Mouse (Mus musculus) kidney, postnatal 0 days (tissue): ENCODE data around the gene Iffo2. TPM values are rescaled to one million over a fixed set of nuclear protein-coding genes. Genes with fewer than 3 reads are reported as not detected.

ENCODE experiments used
- ATAC-seq: fragments of 200-750 bp; cut with Nextera tagmentation; replicated peaks from 2 replicates; pipeline ENCODE4 v1.8.0; 2017; ENCODE audit warnings: low read depth, moderate number of reproducible peaks, moderate TSS enrichment, moderate library complexity; ENCODE audit not compliant: low FRiP score
- DNase-seq: peaks from one replicate; pipeline ENCODE4 v3.0.0-alpha.2; 2016; ENCODE audit warnings: low spot score
- H3K27ac ChIP-seq: fragments of 300-500 bp; sonication (generic); 2 replicates; pipeline ENCODE4 v1.5.1; 2014; ENCODE audit warnings: mild to moderate bottlenecking
- H3K27me3 ChIP-seq: fragments of 300-500 bp; sonication (generic); 2 replicates; pipeline ENCODE4 v1.6.1; 2014; ENCODE audit warnings: low read length, mixed read lengths; ENCODE audit not compliant: insufficient read depth
- H3K36me3 ChIP-seq: fragments of 300-500 bp; sonication (generic); 2 replicates; pipeline ENCODE4 v1.6.1; 2014; ENCODE audit warnings: low read length, mixed read lengths; ENCODE audit not compliant: insufficient read depth
- H3K4me1 ChIP-seq: fragments of 300-500 bp; sonication (generic); replicated peaks from 2 replicates; pipeline ENCODE4 v1.6.1; 2014; ENCODE audit warnings: antibody characterized with exemption, low read length, mixed read lengths; ENCODE audit not compliant: insufficient read depth
- H3K4me2 ChIP-seq: fragments of 300-500 bp; sonication (generic); 2 replicates; pipeline ENCODE4 v1.6.1; 2014; ENCODE audit warnings: mild to moderate bottlenecking, low read length, moderate library complexity, mixed read lengths
- H3K4me3 ChIP-seq: fragments of 300-500 bp; sonication (generic); replicated peaks from 2 replicates; pipeline ENCODE4 v1.5.1; 2014; ENCODE audit warnings: low read depth, low read length
- H3K9ac ChIP-seq: fragments of 300-500 bp; sonication (generic); 2 replicates; pipeline ENCODE4 v1.6.1; 2014; ENCODE audit warnings: low read depth, low read length
- H3K9me3 ChIP-seq: fragments of 300-500 bp; sonication (generic); replicated peaks from 2 replicates; pipeline ENCODE4 v1.6.1; 2016; ENCODE audit warnings: low read length, inconsistent platforms, mixed read lengths
- CTCF ChIP-seq: IDR thresholded peaks from 2 replicates; pipeline ENCODE4 v1.5.1; 2016; ENCODE audit warnings: antibody characterized with exemption, low read depth, mild to moderate bottlenecking, moderate library complexity
- WGBS: fragments of 180-500 bp; shearing (Covaris S2); extraction: QIAGEN DNeasy Blood & Tissue Kit; methylation state at CpG from one replicate; pipeline ENCODE4 v1.1.7; 2014; 5-methylcytosine and 5-hydroxymethylcytosine counted together
- polyA plus RNA-seq: library from polyadenylated mRNA; unstranded; fragments of >200 nt; fragmentation: Nextera tagmentation; extraction: Ambion mirVana; gene quantifications from 2 replicates; pipeline ENCODE4 v1.2.1, GENCODE M21; 2015

Iffo2 gene
- polyA plus RNA-seq, 1 experiment from 2014 or later: 4.8 TPM

DNA sequence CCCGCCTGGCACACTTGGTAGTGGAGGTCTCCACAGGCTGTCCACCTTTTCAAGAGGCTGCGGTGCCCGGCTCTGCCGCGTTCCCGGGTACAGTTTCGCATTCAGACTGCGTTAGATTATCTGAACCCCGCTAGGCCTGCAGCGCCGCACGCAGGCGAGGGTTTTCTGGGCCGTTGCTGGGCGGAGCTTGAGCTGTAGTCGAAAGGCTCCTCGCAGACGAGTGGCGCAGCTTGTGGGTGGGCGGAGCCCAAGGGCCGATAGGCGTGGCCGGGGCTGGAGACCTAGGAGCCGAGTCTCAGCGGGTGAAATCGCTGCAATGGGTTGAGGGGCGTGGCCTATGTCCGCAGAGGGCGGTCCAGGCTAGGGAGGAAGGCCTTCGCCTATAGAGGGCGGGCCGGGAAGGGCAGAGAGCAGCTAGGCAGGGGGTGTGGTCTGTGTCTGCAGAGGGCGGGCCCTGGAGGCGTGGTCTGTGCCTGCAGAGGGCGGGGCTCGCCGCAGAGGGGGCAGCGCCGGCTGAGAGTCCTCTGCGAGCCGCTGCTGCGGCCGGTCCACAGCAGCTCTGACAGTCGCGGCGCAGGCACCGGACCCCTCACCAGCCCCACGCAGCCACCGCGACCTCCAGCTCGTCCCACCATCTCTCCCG, 43.9 kb downstream of the Iffo2 start:
- Histone ChIP-seq H3K27me3 (no peaks in the 10 kb centered on the region), H3K4me3 (peak overlapping the region; percentile 90), H3K4me1 (peaks cover 34% of the 10 kb centered on the region), H3K4me2 (peak overlapping the region; percentile 93), H3K36me3 (no peaks in the 10 kb centered on the region), H3K9ac (peak overlapping the region; percentile 91), H3K27ac (peak overlapping the region; percentile 92), H3K9me3 (no peaks in the 10 kb centered on the region)
- peak; percentile 69 for TF ChIP-seq CTCF
- peak; percentile 97 for ATAC-seq
- under 1% methylated on average over 43 of the region's 52 CpGs for WGBS
- peak; percentile 100 for DNase-seq

DNA sequence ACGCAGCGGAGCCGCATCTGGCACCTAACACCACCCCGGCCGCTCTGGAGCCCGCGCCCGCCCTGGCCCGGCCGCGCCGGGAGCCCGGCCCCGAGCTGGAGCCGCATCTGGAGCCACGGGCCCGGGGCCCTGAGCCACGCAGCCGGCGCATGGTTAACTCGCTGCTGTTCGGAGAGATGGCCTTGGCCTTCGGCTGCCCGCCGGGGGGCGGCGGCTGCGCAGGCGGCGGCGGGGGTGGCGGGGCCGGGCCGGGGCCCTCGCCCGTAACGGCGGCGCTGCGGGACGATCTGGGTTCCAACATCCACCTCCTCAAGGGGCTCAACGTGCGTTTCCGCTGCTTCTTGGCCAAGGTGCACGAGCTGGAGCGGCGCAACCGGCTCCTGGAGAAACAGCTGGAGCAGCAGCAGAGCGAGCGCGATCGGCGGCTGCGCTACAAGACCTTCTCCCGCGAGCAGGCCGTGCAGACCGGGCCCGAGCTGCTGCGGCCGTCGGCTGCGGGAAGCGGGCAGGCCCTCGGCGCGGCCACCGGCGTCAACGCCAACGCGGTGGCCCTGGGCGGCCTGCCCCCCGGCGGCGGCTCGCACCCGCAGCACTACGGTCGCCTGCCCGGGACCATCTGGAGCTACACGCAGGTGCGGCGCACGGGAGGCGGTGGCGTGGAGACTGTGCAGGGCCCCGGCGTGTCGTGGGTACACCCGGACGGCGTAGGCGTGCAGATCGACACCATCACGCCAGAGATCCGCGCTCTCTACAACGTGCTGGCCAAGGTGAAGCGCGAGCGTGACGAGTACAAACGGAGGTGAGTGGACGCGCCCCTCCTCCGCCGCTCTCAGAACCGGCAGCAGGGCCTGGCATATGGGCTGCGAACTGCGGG, 44.7 kb downstream of the Iffo2 start:
- H3K9me3 ChIP-seq: no peaks in the 10 kb centered on the region
- DNase-seq: peak; percentile 39
- peak overlapping the region; percentile 93 for H3K4me2 ChIP-seq
- H3K27me3 ChIP-seq: no peaks in the 10 kb centered on the region
- peak; percentile 64 for ATAC-seq
- H3K27ac ChIP-seq: peak overlapping the region; percentile 92
- peaks cover 41% of the 10 kb centered on the region for H3K4me1 ChIP-seq
- peak overlapping the region; percentile 90 for H3K4me3 ChIP-seq
- peak; percentile 17; the same call in 1 of the 2 replicates for TF ChIP-seq CTCF
- WGBS: under 1% methylated on average over 108 of the region's 111 CpGs
- H3K36me3 ChIP-seq: no peaks in the 10 kb centered on the region
- H3K9ac ChIP-seq: peak overlapping the region; percentile 91

GRCm38 (mm10) chr4:139575673-139576003, 45.3 kb downstream of the Iffo2 start:
- no peak for TF ChIP-seq CTCF
- 5% methylated on average over 14 of the region's 14 CpGs for WGBS
- no peak overlapping the region for H3K27ac ChIP-seq
- peak overlapping the region; percentile 93 for H3K4me2 ChIP-seq
- no peaks in the 10 kb centered on the region for H3K36me3 ChIP-seq
- no peaks in the 10 kb centered on the region for H3K9me3 ChIP-seq
- H3K27me3 ChIP-seq: no peaks in the 10 kb centered on the region
- ATAC-seq (no peak), DNase-seq (no peak)
- H3K4me3 ChIP-seq: peak overlapping the region; percentile 90
- peak overlapping the region; percentile 91 for H3K9ac ChIP-seq
- H3K4me1 ChIP-seq: peaks cover 47% of the 10 kb centered on the region

GRCm38 (mm10) chr4:139576251-139576880, 46.0 kb downstream of the Iffo2 start:
- Histone ChIP-seq H3K4me1 (peaks cover 54% of the 10 kb centered on the region), H3K9me3 (no peaks in the 10 kb centered on the region)

DNA sequence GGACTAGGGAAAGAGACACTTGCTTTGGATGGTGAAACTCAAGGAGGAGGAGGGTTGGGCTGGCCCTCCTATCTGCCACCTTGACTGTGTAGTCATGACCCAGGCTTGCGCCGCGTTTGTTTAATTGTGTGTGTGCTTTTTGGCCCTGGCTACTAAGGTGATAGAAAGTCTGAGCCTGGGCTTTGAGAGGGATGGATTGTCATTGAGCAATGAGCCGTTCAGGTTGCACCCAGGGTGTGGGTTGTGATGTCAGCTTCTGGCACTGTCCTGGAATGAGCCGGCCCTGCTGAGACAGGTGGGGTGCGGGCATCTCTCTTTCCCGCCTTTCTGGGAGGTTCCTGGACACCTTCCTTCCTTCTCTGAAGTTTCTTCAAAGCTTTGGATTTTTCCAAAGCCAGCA, 46.7 kb downstream of the Iffo2 start:
- DNase-seq (no peak), ATAC-seq (no peak)
- WGBS: 61% methylated on average over 7 of the region's 7 CpGs
- Histone ChIP-seq H3K27me3 (no peaks in the 10 kb centered on the region), H3K36me3 (no peaks in the 10 kb centered on the region), H3K4me3 (peak overlapping the region; percentile 90), H3K9ac (peak overlapping the region; percentile 40), H3K4me2 (peak overlapping the region; percentile 93), H3K4me1 (peaks cover 61% of the 10 kb centered on the region), H3K9me3 (no peaks in the 10 kb centered on the region), H3K27ac (no peak overlapping the region)
- no peak for TF ChIP-seq CTCF

More at GRCm38 (mm10) chr4:139576251-139576880, 46.0 kb downstream of the Iffo2 start:
- 25% methylated on average over 14 of the region's 14 CpGs for WGBS
- Histone ChIP-seq H3K27me3 (no peaks in the 10 kb centered on the region), H3K4me2 (peak overlapping the region; percentile 93), H3K36me3 (no peaks in the 10 kb centered on the region), H3K27ac (no peak overlapping the region), H3K9ac (peak overlapping the region; percentile 40), H3K4me3 (peak overlapping the region; percentile 90)
- no peak for TF ChIP-seq CTCF
- ATAC-seq (no peak), DNase-seq (peak; percentile 27)

GRCm38 (mm10) chr4:139578389-139578788, 48.0 kb downstream of the Iffo2 start:
- WGBS: 78% methylated on average over 8 of the region's 8 CpGs
- peak overlapping the region; percentile 40; the same call in 1 of the 2 replicates for H3K9ac ChIP-seq
- no peak for TF ChIP-seq CTCF
- DNase-seq (no peak), ATAC-seq (no peak)
- H3K4me2 ChIP-seq: peak overlapping the region; percentile 42
- H3K4me1 ChIP-seq: peaks cover 70% of the 10 kb centered on the region
- no peak overlapping the region for H3K4me3 ChIP-seq
- 0 out of 2 replicates have a peak overlapping the region, but pooled peaks have one; percentile 89 for H3K27ac ChIP-seq
- H3K9me3 ChIP-seq: no peaks in the 10 kb centered on the region
- no peaks in the 10 kb centered on the region for H3K27me3 ChIP-seq
- H3K36me3 ChIP-seq: no peaks in the 10 kb centered on the region
